Mouse (Mus musculus): ENCODE data around the gene Ccdc24. TPM values are rescaled to one million over a fixed set of nuclear protein-coding genes. Genes with fewer than 3 reads are reported as not detected.

The Ccdc24 gene
- total RNA-seq (2014; rRNA removed) (3.4 and 7.7 TPM in 2 replicates), polyA plus RNA-seq (2015; fragmentation: Nextera tagmentation; extraction: Ambion mirVana) (0.94 and 1.5 TPM in 2 replicates)

- peak within 1 kb of the TSS; percentile 19; the same call in 1 of the 2 replicates for H3K4me2 ChIP-seq (ENCODE audit: low read depth)
- no peak for TF ChIP-seq CTCF (IDR thresholded peaks at IDR 0.05; ENCODE audit: low read depth)
- H3K9me3 ChIP-seq (ENCODE audit: low read length), result no peaks in the 10 kb centered on the region
- H3K27ac ChIP-seq (ENCODE audit: low read depth, low read length), result no peak within 1 kb of the TSS
- peaks cover 45% of the 10 kb centered on the region for H3K36me3 ChIP-seq (ENCODE audit: insufficient read depth)
- 11% methylated on average over 14 of the region's 14 CpGs for WGBS
- H3K4me1 ChIP-seq (ENCODE audit: insufficient read depth), result no peaks in the 10 kb centered on the region
- no peaks in the 10 kb centered on the region for H3K27me3 ChIP-seq (ENCODE audit: insufficient read depth, low read length)
- ATAC-seq (no peak; the same call in 1 of the 2 replicates), DNase-seq (no peak)
- no peak within 1 kb of the TSS for H3K9ac ChIP-seq
- H3K4me3 ChIP-seq (ENCODE audit: low read depth, low read length), result no peak within 1 kb of the TSS
These were observed at the start of gene Ccdc24 for GRCm38 (mm10) chr4:117872471-117872886. Gene Ccdc24 (minus strand): TSS chr4:117872557.

GRCm38 (mm10) chr4:117921358-117921757 lies 49.0 kb upstream of the Ccdc24 start:
- H3K27me3 ChIP-seq (ENCODE audit: insufficient read depth, low read length), result 0 out of 2 replicates have a peak, but pooled peaks cover 9% of the 10 kb centered on the region
- H3K4me2 ChIP-seq (ENCODE audit: low read depth), result no peak overlapping the region
- no peak for TF ChIP-seq CTCF (IDR thresholded peaks at IDR 0.05; ENCODE audit: low read depth)
- no peak overlapping the region for H3K4me3 ChIP-seq (ENCODE audit: low read depth, low read length)
- H3K9me3 ChIP-seq (ENCODE audit: low read length), result no peaks in the 10 kb centered on the region
- H3K27ac ChIP-seq (ENCODE audit: low read depth, low read length), result no peak overlapping the region
- H3K36me3 ChIP-seq (ENCODE audit: insufficient read depth), result no peaks in the 10 kb centered on the region
- H3K9ac ChIP-seq, result no peak overlapping the region
- ATAC-seq, result no peak
- H3K4me1 ChIP-seq (ENCODE audit: insufficient read depth), result peaks cover 3% of the 10 kb centered on the region; the same call in 1 of the 2 replicates
- WGBS, result 92% methylated on average over 2 of the region's 2 CpGs
- no peak for DNase-seq

GRCm38 (mm10) chr4:117918762-117919161 lies 46.4 kb upstream of the Ccdc24 start:
- H3K4me1 ChIP-seq (ENCODE audit: insufficient read depth), result peaks cover 2% of the 10 kb centered on the region; the same call in 1 of the 2 replicates
- DNase-seq, result no peak
- H3K27me3 ChIP-seq (ENCODE audit: insufficient read depth, low read length), result no peaks in the 10 kb centered on the region
- 89% methylated on average over 5 of the region's 5 CpGs for WGBS
- no peak overlapping the region for H3K4me3 ChIP-seq (ENCODE audit: low read depth, low read length)
- no peaks in the 10 kb centered on the region for H3K36me3 ChIP-seq (ENCODE audit: insufficient read depth)
- TF ChIP-seq CTCF (IDR thresholded peaks at IDR 0.05; ENCODE audit: low read depth), result no peak
- ATAC-seq, result no peak
- no peak overlapping the region for H3K9ac ChIP-seq
- H3K9me3 ChIP-seq (ENCODE audit: low read length), result no peaks in the 10 kb centered on the region
- H3K4me2 ChIP-seq (ENCODE audit: low read depth), result no peak overlapping the region
- H3K27ac ChIP-seq (ENCODE audit: low read depth, low read length), result no peak overlapping the region

- H3K4me1 ChIP-seq (ENCODE audit: insufficient read depth), result peaks cover 7% of the 10 kb centered on the region
- no peak overlapping the region for H3K27ac ChIP-seq (ENCODE audit: low read depth, low read length)
- DNase-seq (no peak), ATAC-seq (no peak)
- WGBS, result 50% methylated on average over 3 of the region's 3 CpGs
- TF ChIP-seq CTCF (IDR thresholded peaks at IDR 0.05; ENCODE audit: low read depth), result no peak
- H3K9me3 ChIP-seq (ENCODE audit: low read length), result no peaks in the 10 kb centered on the region
- no peak overlapping the region for H3K4me3 ChIP-seq (ENCODE audit: low read depth, low read length)
- no peaks in the 10 kb centered on the region for H3K27me3 ChIP-seq (ENCODE audit: insufficient read depth, low read length)
- no peak overlapping the region for H3K4me2 ChIP-seq (ENCODE audit: low read depth)
- H3K9ac ChIP-seq, result no peak overlapping the region
- no peaks in the 10 kb centered on the region for H3K36me3 ChIP-seq (ENCODE audit: insufficient read depth)
These were observed 45.9 kb upstream of the Ccdc24 start for GRCm38 (mm10) chr4:117918261-117918660.

- no peak overlapping the region for H3K9ac ChIP-seq
- H3K4me3 ChIP-seq (ENCODE audit: low read depth, low read length), result no peak overlapping the region
- H3K4me2 ChIP-seq (ENCODE audit: low read depth), result no peak overlapping the region
- H3K27ac ChIP-seq (ENCODE audit: low read depth, low read length), result no peak overlapping the region
- no peaks in the 10 kb centered on the region for H3K27me3 ChIP-seq (ENCODE audit: insufficient read depth, low read length)
- H3K36me3 ChIP-seq (ENCODE audit: insufficient read depth), result no peaks in the 10 kb centered on the region
- DNase-seq (no peak), ATAC-seq (no peak)
- peaks cover 12% of the 10 kb centered on the region for H3K4me1 ChIP-seq (ENCODE audit: insufficient read depth)
- no peak for TF ChIP-seq CTCF (IDR thresholded peaks at IDR 0.05; ENCODE audit: low read depth)
- H3K9me3 ChIP-seq (ENCODE audit: low read length), result no peaks in the 10 kb centered on the region
- WGBS, result 90% methylated on average over 4 of the region's 4 CpGs
These were observed 45.5 kb upstream of the Ccdc24 start for GRCm38 (mm10) chr4:117917847-117918246.

- ATAC-seq, result no peak
- Histone ChIP-seq H3K4me2 (ENCODE audit: low read depth) (no peak overlapping the region), H3K27ac (ENCODE audit: low read depth, low read length) (no peak overlapping the region)
These were observed 45.0 kb upstream of the Ccdc24 start for GRCm38 (mm10) chr4:117917402-117917801.

GRCm38 (mm10) chr4:117916386-117916785 lies 44.0 kb upstream of the Ccdc24 start:
- Histone ChIP-seq H3K27me3 (ENCODE audit: insufficient read depth, low read length) (no peaks in the 10 kb centered on the region), H3K36me3 (ENCODE audit: insufficient read depth) (peaks cover 11% of the 10 kb centered on the region; the same call in 1 of the 2 replicates), H3K4me3 (ENCODE audit: low read depth, low read length) (no peak overlapping the region), H3K9ac (no peak overlapping the region), H3K4me2 (ENCODE audit: low read depth) (peak overlapping the region; percentile 100; the same call in 1 of the 2 replicates), H3K9me3 (ENCODE audit: low read length) (no peaks in the 10 kb centered on the region), H3K4me1 (ENCODE audit: insufficient read depth) (peaks cover 14% of the 10 kb centered on the region), H3K27ac (ENCODE audit: low read depth, low read length) (no peak overlapping the region)
- DNase-seq, result no peak
- WGBS, result 91% methylated on average over 5 of the region's 5 CpGs
- no peak for ATAC-seq
- TF ChIP-seq CTCF (IDR thresholded peaks at IDR 0.05; ENCODE audit: low read depth), result no peak

More at GRCm38 (mm10) chr4:117917402-117917801, 45.0 kb upstream of the Ccdc24 start:
- H3K27me3 ChIP-seq (ENCODE audit: insufficient read depth, low read length), result no peaks in the 10 kb centered on the region
- 0 out of 2 replicates have a peak, but pooled peaks cover 2% of the 10 kb centered on the region for H3K36me3 ChIP-seq (ENCODE audit: insufficient read depth)
- peaks cover 14% of the 10 kb centered on the region for H3K4me1 ChIP-seq (ENCODE audit: insufficient read depth)
- H3K9ac ChIP-seq, result no peak overlapping the region
- no peaks in the 10 kb centered on the region for H3K9me3 ChIP-seq (ENCODE audit: low read length)
- no peak for TF ChIP-seq CTCF (IDR thresholded peaks at IDR 0.05; ENCODE audit: low read depth)
- H3K4me3 ChIP-seq (ENCODE audit: low read depth, low read length), result no peak overlapping the region
- DNase-seq, result no peak
- 93% methylated on average over 4 of the region's 4 CpGs for WGBS
